Mouse (Mus musculus): ENCODE results near the gene Prrt2. TPM values are rescaled to one million over a fixed set of nuclear protein-coding genes. Genes with fewer than 3 reads are reported as not detected.

Gene Prrt2
- polyA plus RNA-seq, 1 experiment from 2014 or later, result 21.9 TPM

DNA sequence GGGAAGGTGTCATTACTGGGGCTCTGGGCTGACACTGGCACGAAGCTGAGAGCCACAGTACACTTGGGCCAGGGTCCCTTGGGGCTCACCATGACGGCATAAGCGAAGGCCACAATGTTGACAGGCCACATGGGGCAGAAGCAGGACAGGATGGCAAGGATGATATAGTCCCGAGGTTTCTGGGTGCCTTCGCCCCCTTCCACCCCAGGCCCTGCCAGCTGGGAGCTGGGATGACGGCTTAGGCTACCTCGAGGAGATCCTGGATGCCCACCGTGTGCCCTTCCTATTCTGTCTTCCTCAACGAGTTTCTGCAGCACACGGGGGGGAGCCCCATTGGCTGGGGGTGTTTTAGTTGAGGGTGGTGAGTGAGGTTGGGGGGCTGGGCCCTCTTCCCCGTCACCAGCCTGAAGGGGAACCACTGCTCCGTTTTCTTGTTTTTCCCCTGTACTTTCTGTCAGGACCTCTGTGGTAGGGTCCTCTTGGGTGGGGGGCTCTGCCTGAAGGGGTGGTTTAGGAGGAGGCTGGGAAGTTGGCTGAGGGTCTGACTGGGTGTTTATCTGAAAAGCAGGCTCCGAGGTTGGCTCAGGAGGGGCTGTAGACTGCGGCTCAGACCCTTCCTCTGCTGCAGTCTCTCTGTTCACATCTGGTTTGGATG lies 1.6 kb downstream of the Prrt2 start:
- Histone ChIP-seq H3K27me3 (no peaks in the 10 kb centered on the region), H3K9ac (peak overlapping the region; percentile 57), H3K4me3 (replicated peaks) (peak overlapping the region; percentile 66), H3K4me1 (peaks cover 91% of the 10 kb centered on the region), H3K9me3 (replicated peaks) (no peaks in the 10 kb centered on the region), H3K4me2 (replicated peaks) (peak overlapping the region; percentile 89), H3K36me3 (peaks cover 38% of the 10 kb centered on the region), H3K27ac (replicated peaks) (peak overlapping the region; percentile 95)
- no peak for ATAC-seq (ENCODE audit: insufficient number of reproducible peaks, low FRiP score, low TSS enrichment, low read depth)
- WGBS, result 48% methylated on average over 14 of the region's 14 CpGs

DNA sequence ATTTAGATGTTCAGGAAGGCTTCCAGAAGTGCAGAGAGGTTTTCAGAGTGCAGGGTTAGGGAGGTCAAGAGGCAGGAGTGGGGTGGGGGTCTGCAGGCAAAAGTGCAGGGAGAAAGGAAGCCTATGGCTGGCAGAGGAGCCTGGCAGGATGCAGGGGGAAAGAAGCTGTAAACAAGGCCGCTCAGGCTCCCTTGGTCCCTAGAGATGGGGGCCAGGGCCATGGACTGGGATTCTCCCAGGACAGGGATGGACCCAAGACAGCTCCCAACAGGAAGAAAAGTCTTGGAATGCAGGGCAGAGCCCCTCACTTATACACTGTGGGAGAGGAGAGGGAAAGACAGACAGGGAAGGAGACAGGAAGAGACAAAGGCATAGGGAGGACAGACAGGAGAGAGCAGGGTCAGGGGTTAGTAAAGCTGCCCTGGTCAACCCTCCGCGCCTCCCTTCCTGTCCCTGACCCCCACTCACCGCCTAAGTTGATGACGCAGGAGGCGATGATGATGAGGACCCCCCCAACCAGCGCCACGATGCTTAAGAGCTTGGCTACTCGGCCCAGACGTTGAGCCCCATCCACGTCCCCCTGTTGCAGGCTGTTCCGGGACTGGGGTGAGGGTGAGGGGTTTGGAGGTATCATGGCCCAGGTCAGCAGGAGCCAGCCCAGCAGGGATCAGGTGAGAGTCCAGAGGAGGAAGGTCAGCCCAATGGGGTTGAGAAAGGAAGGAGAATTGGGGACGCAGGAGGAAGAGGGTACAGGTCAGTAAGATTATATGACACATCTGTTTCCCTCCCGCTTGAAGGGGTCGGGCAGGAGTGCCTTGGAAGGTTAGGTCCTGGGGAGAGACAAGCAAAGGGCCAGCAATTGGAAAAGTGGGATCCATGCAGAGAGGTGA lies 2.4 kb downstream of the Prrt2 start:
- ATAC-seq (ENCODE audit: insufficient number of reproducible peaks, low FRiP score, low TSS enrichment, low read depth), result no peak

DNA sequence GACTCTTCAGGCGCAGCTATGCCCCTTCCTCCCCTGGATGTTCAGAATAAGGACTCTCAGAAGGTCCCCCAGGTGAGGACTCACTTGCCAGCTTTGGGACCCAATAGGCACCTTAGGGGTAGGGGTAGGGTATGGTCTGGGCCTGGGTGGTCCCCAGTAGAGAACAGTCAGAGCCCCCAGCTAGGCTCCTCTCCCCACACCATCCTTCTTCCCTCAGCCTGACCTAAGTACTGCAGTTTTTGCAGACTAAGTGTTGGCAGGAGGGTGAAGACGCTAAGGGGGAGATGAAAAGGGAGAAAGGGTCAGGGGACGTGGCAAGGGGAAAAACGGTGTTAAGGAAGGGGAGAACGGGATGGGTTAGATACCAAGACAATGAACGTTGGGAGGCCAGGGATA lies 3.1 kb downstream of the Prrt2 start:
- Histone ChIP-seq H3K36me3 (peaks cover 42% of the 10 kb centered on the region), H3K9me3 (replicated peaks) (no peaks in the 10 kb centered on the region), H3K4me1 (peaks cover 81% of the 10 kb centered on the region), H3K27me3 (no peaks in the 10 kb centered on the region), H3K9ac (peak overlapping the region; percentile 15; the same call in 1 of the 2 replicates), H3K4me3 (replicated peaks) (peak overlapping the region; percentile 66), H3K27ac (replicated peaks) (peak overlapping the region; percentile 95), H3K4me2 (replicated peaks) (peak overlapping the region; percentile 89)
- ATAC-seq (ENCODE audit: insufficient number of reproducible peaks, low FRiP score, low TSS enrichment, low read depth), result no peak
- 48% methylated on average over 6 of the region's 6 CpGs for WGBS

More for the DNA sequence above, 2.4 kb downstream of the Prrt2 start:
- peak overlapping the region; percentile 66 for H3K4me3 ChIP-seq (replicated peaks)
- H3K9me3 ChIP-seq (replicated peaks), result no peaks in the 10 kb centered on the region
- H3K27me3 ChIP-seq, result no peaks in the 10 kb centered on the region
- H3K36me3 ChIP-seq, result peaks cover 42% of the 10 kb centered on the region
- H3K27ac ChIP-seq (replicated peaks), result peak overlapping the region; percentile 95
- 70% methylated on average over 15 of the region's 15 CpGs for WGBS
- peak overlapping the region; percentile 89 for H3K4me2 ChIP-seq (replicated peaks)
- H3K9ac ChIP-seq, result peak overlapping the region; percentile 57; the same call in 1 of the 2 replicates
- peaks cover 88% of the 10 kb centered on the region for H3K4me1 ChIP-seq

DNA sequence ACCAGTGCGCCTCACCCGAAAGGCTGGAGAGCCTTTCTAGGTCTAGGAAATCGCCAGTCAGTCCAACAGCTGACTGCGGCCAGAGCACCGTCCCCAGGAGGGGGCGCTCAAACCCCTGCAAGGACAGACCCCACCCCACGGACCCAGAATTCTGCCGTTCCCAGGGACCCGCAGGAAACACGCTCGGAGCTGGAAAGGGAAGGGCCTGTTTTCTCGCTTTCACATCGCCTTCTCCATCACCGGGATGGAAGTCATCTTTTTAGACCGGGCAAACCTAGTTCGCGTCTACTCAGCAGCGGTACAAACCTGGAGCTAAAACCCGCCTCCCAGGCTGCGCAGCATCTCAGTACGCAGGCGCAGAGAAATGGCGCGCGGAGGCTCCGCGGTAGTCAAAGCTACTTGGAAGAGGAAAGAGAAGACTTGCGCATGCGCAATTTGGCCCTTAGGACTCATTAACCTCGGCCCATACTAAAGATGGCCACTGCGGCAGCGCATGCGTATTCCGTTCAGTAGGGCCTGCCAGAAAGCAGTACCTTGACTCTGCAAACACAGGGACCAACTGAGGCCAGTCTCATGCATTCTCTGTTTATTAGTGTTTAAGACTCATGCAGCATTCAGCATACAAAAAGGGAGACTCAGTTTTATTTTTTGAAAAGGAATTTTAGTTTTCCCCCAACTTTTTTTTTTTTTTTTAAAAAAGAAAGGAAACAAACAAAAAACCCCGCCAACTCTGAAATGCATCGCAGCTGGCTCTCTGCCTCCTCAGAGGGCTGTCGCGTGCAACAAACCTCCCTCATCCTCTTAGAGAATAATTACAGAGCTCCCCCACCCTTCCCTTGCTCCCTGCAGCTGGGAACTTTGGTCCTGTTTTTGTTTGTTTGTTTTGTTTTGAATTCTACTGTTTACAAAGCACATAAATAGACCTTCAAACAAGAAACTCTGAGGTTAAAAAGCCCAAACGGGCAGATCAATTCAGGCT lies 3.8 kb downstream of the Prrt2 start, which contains the start of gene Pagr1a:
Gene Pagr1a (minus strand): TSS at position 382 of the 979 bp plus-strand sequence.
- peaks cover 42% of the 10 kb centered on the region for H3K36me3 ChIP-seq
- H3K9me3 ChIP-seq (replicated peaks), result no peaks in the 10 kb centered on the region
- H3K27me3 ChIP-seq, result no peaks in the 10 kb centered on the region
- peak within 1 kb of the TSS; percentile 89 for H3K4me2 ChIP-seq (replicated peaks)
- H3K9ac ChIP-seq, result peak within 1 kb of the TSS; percentile 67
- peak; percentile 85 for ATAC-seq (ENCODE audit: insufficient number of reproducible peaks, low FRiP score, low TSS enrichment, low read depth)
- peaks cover 74% of the 10 kb centered on the region for H3K4me1 ChIP-seq
- peak within 1 kb of the TSS; percentile 95 for H3K27ac ChIP-seq (replicated peaks)
- WGBS, result 2% methylated on average over 39 of the region's 39 CpGs
- peak within 1 kb of the TSS; percentile 66 for H3K4me3 ChIP-seq (replicated peaks)

- peak overlapping the region; percentile 67 for H3K9ac ChIP-seq
- no peak; the same call in 1 of the 2 replicates for ATAC-seq (ENCODE audit: insufficient number of reproducible peaks, low FRiP score, low TSS enrichment, low read depth)
- peaks cover 67% of the 10 kb centered on the region for H3K4me1 ChIP-seq
- H3K4me2 ChIP-seq (replicated peaks), result peak overlapping the region; percentile 89
- H3K36me3 ChIP-seq, result peaks cover 36% of the 10 kb centered on the region
- H3K27me3 ChIP-seq, result no peaks in the 10 kb centered on the region
- peak overlapping the region; percentile 66 for H3K4me3 ChIP-seq (replicated peaks)
- H3K27ac ChIP-seq (replicated peaks), result peak overlapping the region; percentile 95
- WGBS, result under 1% methylated on average over 22 of the region's 22 CpGs
- no peaks in the 10 kb centered on the region for H3K9me3 ChIP-seq (replicated peaks)
These were observed 4.5 kb downstream of the Prrt2 start for GRCm38 (mm10) chr7:127016486-127016938.

- ATAC-seq (ENCODE audit: insufficient number of reproducible peaks, low FRiP score, low TSS enrichment, low read depth), result no peak
- H3K4me3 ChIP-seq (replicated peaks), result peak within 1 kb of the TSS; percentile 66
- H3K4me1 ChIP-seq, result peaks cover 64% of the 10 kb centered on the region
- peak within 1 kb of the TSS; percentile 95 for H3K27ac ChIP-seq (replicated peaks)
- H3K9ac ChIP-seq, result peak within 1 kb of the TSS; percentile 67
- H3K36me3 ChIP-seq, result peaks cover 37% of the 10 kb centered on the region
- no peaks in the 10 kb centered on the region for H3K27me3 ChIP-seq
- no peaks in the 10 kb centered on the region for H3K9me3 ChIP-seq (replicated peaks)
- H3K4me2 ChIP-seq (replicated peaks), result peak within 1 kb of the TSS; percentile 89
These were observed 4.7 kb downstream of the Prrt2 start, which contains the start of gene Pagr1b for GRCm38 (mm10) chr7:127016481-127016485. Gene Pagr1b, minus strand, starts transcription at chr7:127016484.

GRCm38 (mm10) chr7:127016081-127016480 lies 4.9 kb downstream of the Prrt2 start:
- no peak for ATAC-seq (ENCODE audit: insufficient number of reproducible peaks, low FRiP score, low TSS enrichment, low read depth)
- peaks cover 62% of the 10 kb centered on the region for H3K4me1 ChIP-seq
- H3K36me3 ChIP-seq, result peaks cover 39% of the 10 kb centered on the region
- H3K27me3 ChIP-seq, result no peaks in the 10 kb centered on the region
- H3K4me3 ChIP-seq (replicated peaks), result peak overlapping the region; percentile 66
- H3K4me2 ChIP-seq (replicated peaks), result peak overlapping the region; percentile 89
- 3% methylated on average over 10 of the region's 10 CpGs for WGBS
- peak overlapping the region; percentile 67 for H3K9ac ChIP-seq
- H3K9me3 ChIP-seq (replicated peaks), result no peaks in the 10 kb centered on the region
- H3K27ac ChIP-seq (replicated peaks), result peak overlapping the region; percentile 95

- Histone ChIP-seq H3K9ac (no peak overlapping the region), H3K4me3 (replicated peaks) (no peak overlapping the region), H3K27me3 (no peaks in the 10 kb centered on the region), H3K27ac (replicated peaks) (no peak overlapping the region), H3K4me2 (replicated peaks) (no peak overlapping the region), H3K9me3 (replicated peaks) (no peaks in the 10 kb centered on the region), H3K4me1 (peaks cover 53% of the 10 kb centered on the region), H3K36me3 (peaks cover 40% of the 10 kb centered on the region)
- no peak for ATAC-seq (ENCODE audit: insufficient number of reproducible peaks, low FRiP score, low TSS enrichment, low read depth)
- 88% methylated on average over 12 of the region's 12 CpGs for WGBS
These were observed 6.0 kb downstream of the Prrt2 start for GRCm38 (mm10) chr7:127014993-127015392.

- H3K9ac ChIP-seq, result peak within 1 kb of the TSS; percentile 31
- no peak for ATAC-seq (ENCODE audit: insufficient number of reproducible peaks, low FRiP score, low TSS enrichment, low read depth)
- 0 out of 2 replicates have a peak within 1 kb of the TSS, but pooled peaks have one; percentile 51 for H3K27ac ChIP-seq (replicated peaks)
- no peaks in the 10 kb centered on the region for H3K9me3 ChIP-seq (replicated peaks)
- 36% methylated on average over 11 of the region's 11 CpGs for WGBS
- H3K4me3 ChIP-seq (replicated peaks), result peak within 1 kb of the TSS; percentile 34
- H3K4me2 ChIP-seq (replicated peaks), result peak within 1 kb of the TSS; percentile 39
- no peaks in the 10 kb centered on the region for H3K27me3 ChIP-seq
- peaks cover 40% of the 10 kb centered on the region for H3K36me3 ChIP-seq
- peaks cover 47% of the 10 kb centered on the region for H3K4me1 ChIP-seq
These were observed 6.7 kb downstream of the Prrt2 start, which contains the start of gene Mvp for GRCm38 (mm10) chr7:127014320-127014719. Gene Mvp, minus strand, starts transcription at chr7:127014621.

- H3K27me3 ChIP-seq, result no peaks in the 10 kb centered on the region
- H3K4me1 ChIP-seq, result peaks cover 47% of the 10 kb centered on the region
- H3K9me3 ChIP-seq (replicated peaks), result no peaks in the 10 kb centered on the region
- WGBS, result 91% methylated on average over 6 of the region's 6 CpGs
- ATAC-seq (ENCODE audit: insufficient number of reproducible peaks, low FRiP score, low TSS enrichment, low read depth), result no peak
- no peak overlapping the region for H3K27ac ChIP-seq (replicated peaks)
- no peak overlapping the region for H3K4me3 ChIP-seq (replicated peaks)
- peaks cover 40% of the 10 kb centered on the region for H3K36me3 ChIP-seq
- no peak overlapping the region for H3K9ac ChIP-seq
- H3K4me2 ChIP-seq (replicated peaks), result no peak overlapping the region
These were observed 7.6 kb downstream of the Prrt2 start for GRCm38 (mm10) chr7:127013385-127013784.

DNA sequence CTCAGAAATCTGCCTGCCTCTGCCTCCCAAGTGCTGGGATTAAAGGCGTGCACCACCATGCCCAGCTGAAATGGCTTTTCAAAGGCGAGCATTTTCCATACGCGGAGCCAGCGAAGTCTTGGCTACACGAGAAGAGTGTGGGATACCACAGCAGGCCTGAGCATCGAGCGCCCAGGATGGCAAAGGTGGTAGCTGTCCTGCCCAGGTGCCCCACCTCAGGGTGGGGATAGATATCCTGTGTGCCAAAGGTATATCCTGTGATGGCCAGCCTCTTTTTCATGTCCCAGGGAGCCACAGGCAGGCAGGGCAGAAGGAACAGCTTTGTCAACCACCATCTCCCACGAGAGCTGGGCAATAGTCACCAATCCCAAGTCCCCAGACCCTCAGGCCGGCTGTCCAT lies 8.2 kb downstream of the Prrt2 start:
- H3K27me3 ChIP-seq, result no peaks in the 10 kb centered on the region
- H3K4me3 ChIP-seq (replicated peaks), result no peak overlapping the region
- WGBS, result 95% methylated on average over 10 of the region's 10 CpGs
- H3K4me2 ChIP-seq (replicated peaks), result no peak overlapping the region
- no peak for ATAC-seq (ENCODE audit: insufficient number of reproducible peaks, low FRiP score, low TSS enrichment, low read depth)
- no peaks in the 10 kb centered on the region for H3K9me3 ChIP-seq (replicated peaks)
- no peak overlapping the region for H3K27ac ChIP-seq (replicated peaks)
- H3K36me3 ChIP-seq, result peaks cover 40% of the 10 kb centered on the region
- no peak overlapping the region for H3K9ac ChIP-seq
- H3K4me1 ChIP-seq, result peaks cover 44% of the 10 kb centered on the region

Measured in embryonic facial prominence, embryonic 15.5 days (tissue).